Mouse (Mus musculus) limb, embryonic 15.5 days (tissue): Measurements from ENCODE around the gene Gm10272. TPM values are rescaled to one million over a fixed set of nuclear protein-coding genes. Genes with fewer than 3 reads are reported as not detected.
"Not testable (repeated sequence)": the region's sequence is repeated elsewhere in the genome, so short reads cannot be mapped to it uniquely, and the experiment has no call there.

Source experiments
- ATAC-seq: fragments of 200-750 bp; cut with Nextera tagmentation; 2 replicates; pipeline ENCODE4 v1.8.0; 2017; ENCODE audit warnings: low read depth, moderate TSS enrichment; ENCODE audit not compliant: insufficient number of reproducible peaks, low FRiP score, low TSS enrichment
- H3K27ac ChIP-seq: fragments of 300-500 bp; sonication (generic); 2 replicates; pipeline ENCODE4 v1.5.1; 2015; ENCODE audit warnings: moderate library complexity, mild to moderate bottlenecking, inconsistent platforms
- H3K27me3 ChIP-seq: fragments of 300-500 bp; sonication (generic); 2 replicates; pipeline ENCODE4 v1.6.1; 2015; ENCODE audit warnings: inconsistent platforms
- H3K36me3 ChIP-seq: fragments of 300-500 bp; sonication (generic); 2 replicates; pipeline ENCODE4 v1.6.1; 2015; ENCODE audit warnings: inconsistent platforms
- H3K4me1 ChIP-seq: fragments of 300-500 bp; sonication (generic); 2 replicates; pipeline ENCODE4 v1.6.1; 2015; ENCODE audit warnings: inconsistent platforms
- H3K4me2 ChIP-seq: fragments of 300-500 bp; sonication (generic); 2 replicates; pipeline ENCODE4 v1.6.1; 2015; ENCODE audit warnings: mild to moderate bottlenecking, inconsistent platforms
- H3K4me3 ChIP-seq: fragments of 300-500 bp; sonication (generic); 2 replicates; pipeline ENCODE4 v1.5.1; 2015; ENCODE audit warnings: mild to moderate bottlenecking, inconsistent platforms
- H3K9ac ChIP-seq: fragments of 300-500 bp; sonication (generic); 2 replicates; pipeline ENCODE4 v1.6.1; 2015; ENCODE audit warnings: inconsistent platforms
- H3K9me3 ChIP-seq: fragments of 300-500 bp; sonication (generic); 2 replicates; pipeline ENCODE4 v1.6.1; 2016; ENCODE audit warnings: inconsistent platforms
- WGBS: fragments of 180-500 bp; shearing (Covaris S2); methylation state at CpG from one replicate; pipeline ENCODE4 v1.1.7; 2015; 5-methylcytosine and 5-hydroxymethylcytosine counted together
- polyA plus RNA-seq: library from polyadenylated mRNA; unstranded; fragments of >200 nt; fragmentation: Nextera tagmentation; extraction: Ambion mirVana; gene quantifications from 2 replicates; pipeline ENCODE4 v1.2.1, GENCODE M21; 2015

The Gm10272 gene
- polyA plus RNA-seq, 1 experiment from 2014 or later, result not detected

DNA sequence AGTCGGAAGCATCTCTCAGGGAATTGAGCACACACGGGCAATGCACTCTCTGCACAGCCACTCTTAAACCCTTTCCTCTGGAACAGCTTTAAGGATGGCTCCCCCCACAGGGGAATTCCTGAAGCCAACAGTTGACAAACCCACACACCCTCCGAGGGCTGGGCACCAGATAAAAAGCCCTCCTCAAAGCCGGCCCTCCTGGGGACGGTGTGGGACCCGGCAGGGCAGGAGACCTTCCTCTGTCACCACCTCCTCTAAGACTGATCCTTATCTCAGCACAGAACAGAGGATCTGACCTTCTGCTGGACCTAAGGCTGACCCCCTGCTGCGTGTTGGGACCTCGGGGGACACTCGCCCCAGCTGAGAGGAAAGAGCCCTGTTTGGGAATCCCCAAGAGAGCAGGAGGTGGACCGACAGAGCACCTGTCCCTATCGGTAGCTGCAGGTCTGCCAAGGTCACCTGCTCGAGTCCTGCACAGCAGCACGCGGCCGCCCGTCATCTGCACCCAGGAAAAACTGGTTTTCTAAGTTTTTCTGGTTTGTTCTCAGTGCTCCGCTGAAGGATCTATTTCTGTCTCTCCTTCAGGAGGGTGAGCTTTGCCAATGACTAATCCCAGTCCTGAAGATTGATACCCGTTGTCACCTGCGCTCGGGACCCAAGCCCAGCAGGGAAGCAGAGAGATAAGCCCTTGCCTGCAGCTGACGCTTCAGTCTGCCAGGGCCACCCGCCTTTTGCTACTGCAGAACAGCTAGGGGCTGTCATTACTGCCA lies 20.3 kb upstream of the Gm10272 start, which contains the start of gene Tspear:
Gene Tspear (plus strand): TSS at position 675 of the 770 bp plus-strand sequence.
- Histone ChIP-seq H3K9me3 (no peaks in the 10 kb centered on the region), H3K4me2 (peak within 1 kb of the TSS; percentile 24), H3K4me3 (peak within 1 kb of the TSS; percentile 12), H3K27me3 (peaks cover 32% of the 10 kb centered on the region), H3K27ac (peak within 1 kb of the TSS; percentile 61), H3K4me1 (peaks cover 11% of the 10 kb centered on the region; the same call in 1 of the 2 replicates), H3K9ac (no peak within 1 kb of the TSS), H3K36me3 (no peaks in the 10 kb centered on the region)
- ATAC-seq, result no peak
- 10% methylated on average over 22 of the region's 22 CpGs for WGBS

GRCm38 (mm10) chr10:77687021-77687420 lies 19.4 kb upstream of the Gm10272 start:
- 18% methylated on average over 10 of the region's 10 CpGs for WGBS

DNA sequence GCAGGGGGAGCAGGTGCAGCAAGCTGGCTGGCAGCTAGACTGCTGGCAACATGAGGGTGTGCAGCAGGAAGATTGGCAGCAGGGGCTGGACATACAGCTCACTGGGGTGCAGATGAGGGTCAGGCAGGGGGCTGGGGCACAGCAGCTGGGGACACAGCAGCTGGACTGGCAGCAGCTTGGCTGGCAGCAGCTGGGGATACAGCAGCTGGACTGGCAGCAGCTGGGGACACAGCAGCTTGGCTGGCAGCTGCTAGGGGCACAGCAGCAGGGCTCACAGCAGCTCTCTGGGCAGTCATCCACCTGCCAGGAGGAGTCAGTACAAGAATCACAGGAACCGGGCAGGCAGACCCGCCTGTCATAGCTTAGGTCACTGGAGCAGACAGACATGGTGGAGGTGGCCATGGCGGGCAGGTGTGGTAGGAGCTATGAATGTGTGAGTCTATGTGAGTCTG lies 16.0 kb upstream of the Gm10272 start, which contains the start of gene Gm19402:
Gene Gm19402 (minus strand): TSS at position 402 of the 452 bp plus-strand sequence.
- not testable (repeated sequence) for H3K9ac ChIP-seq, ATAC-seq, H3K4me2 ChIP-seq, H3K27ac ChIP-seq, H3K4me3 ChIP-seq, H3K36me3 ChIP-seq, H3K9me3 ChIP-seq
- H3K27me3 ChIP-seq, result peaks cover 26% of the 10 kb centered on the region
- 74% methylated on average over 3 of the region's 3 CpGs for WGBS
- H3K4me1 ChIP-seq, result peaks cover 12% of the 10 kb centered on the region; the same call in 1 of the 2 replicates

More at GRCm38 (mm10) chr10:77687021-77687420, 19.4 kb upstream of the Gm10272 start:
- Histone ChIP-seq H3K9ac (no peak overlapping the region), H3K36me3 (no peaks in the 10 kb centered on the region), H3K4me1 (peaks cover 11% of the 10 kb centered on the region; the same call in 1 of the 2 replicates), H3K4me3 (peak overlapping the region; percentile 12), H3K4me2 (0 out of 2 replicates have a peak overlapping the region, but pooled peaks have one; percentile 24), H3K9me3 (no peaks in the 10 kb centered on the region), H3K27me3 (peaks cover 32% of the 10 kb centered on the region), H3K27ac (0 out of 2 replicates have a peak overlapping the region, but pooled peaks have one; percentile 12)
- no peak for ATAC-seq

DNA sequence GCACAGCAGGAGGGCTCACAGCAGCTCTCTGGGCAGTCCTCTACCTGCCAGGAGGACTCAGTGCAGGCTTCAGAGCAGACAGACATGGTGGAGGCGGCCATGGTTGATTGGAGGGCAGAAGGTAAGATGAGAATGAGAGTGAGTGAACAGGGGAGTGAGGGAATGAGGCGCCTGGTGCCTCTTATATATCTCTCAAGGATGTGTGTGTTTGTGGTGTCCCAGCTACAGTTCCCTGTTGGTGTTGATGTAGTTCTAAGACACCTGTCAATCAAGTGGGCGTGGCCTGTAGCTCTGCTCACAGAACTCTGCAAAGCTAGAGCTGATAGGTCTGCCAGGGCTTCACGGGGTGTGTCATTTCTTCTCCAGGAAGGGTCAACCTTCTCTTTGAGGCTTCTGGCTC lies 9.3 kb upstream of the Gm10272 start, which contains the start of gene Gm9508:
Gene Gm9508 (minus strand): TSS at position 101 of the 400 bp plus-strand sequence.
- Histone ChIP-seq H3K9me3 (no peaks in the 10 kb centered on the region), H3K4me2 (no peak within 1 kb of the TSS), H3K36me3 (no peaks in the 10 kb centered on the region), H3K27me3 (no peaks in the 10 kb centered on the region), H3K4me1 (0 out of 2 replicates have a peak, but pooled peaks cover 4% of the 10 kb centered on the region), H3K4me3 (no peak within 1 kb of the TSS), H3K9ac (no peak within 1 kb of the TSS), H3K27ac (no peak within 1 kb of the TSS)
- WGBS, result 37% methylated on average over 4 of the region's 4 CpGs
- ATAC-seq, result no peak

DNA sequence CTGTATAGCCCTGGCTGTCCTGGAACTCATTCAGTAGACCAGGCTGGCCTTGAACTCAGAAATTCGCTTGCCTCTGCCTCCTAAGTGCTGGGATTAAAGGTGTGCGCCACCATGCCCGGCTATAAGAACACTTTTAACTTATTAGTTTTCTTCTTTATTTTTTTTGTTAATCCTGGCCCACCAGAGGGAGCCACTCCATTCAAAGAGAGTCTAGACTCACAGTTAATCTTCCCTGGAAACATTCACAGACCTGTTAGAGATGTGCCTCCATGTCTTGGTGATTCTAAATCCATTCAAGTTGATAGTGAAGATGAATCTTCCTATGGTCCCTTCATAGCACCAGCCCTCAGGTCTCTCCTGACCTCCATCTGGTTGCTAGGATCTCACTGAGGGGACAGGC lies 3.4 kb downstream of the Gm10272 start:
- H3K36me3 ChIP-seq, result no peaks in the 10 kb centered on the region
- no peak overlapping the region for H3K4me3 ChIP-seq
- H3K4me1 ChIP-seq, result no peaks in the 10 kb centered on the region
- H3K27ac ChIP-seq, result no peak overlapping the region
- ATAC-seq, result no peak
- H3K9me3 ChIP-seq, result no peaks in the 10 kb centered on the region; the same call in 1 of the 2 replicates
- no peak overlapping the region for H3K4me2 ChIP-seq
- 80% methylated on average over 3 of the region's 3 CpGs for WGBS
- no peaks in the 10 kb centered on the region for H3K27me3 ChIP-seq
- H3K9ac ChIP-seq, result no peak overlapping the region

- not testable (repeated sequence) for H3K4me3 ChIP-seq, H3K4me2 ChIP-seq, H3K9me3 ChIP-seq, ATAC-seq, H3K9ac ChIP-seq, H3K27me3 ChIP-seq, H3K27ac ChIP-seq, H3K36me3 ChIP-seq, H3K4me1 ChIP-seq
Measured at GRCm38 (mm10) chr10:77711157-77711556, 4.7 kb downstream of the Gm10272 start, which contains the start of gene Gm10024. Gene Gm10024, plus strand, starts transcription at chr10:77711457.

DNA sequence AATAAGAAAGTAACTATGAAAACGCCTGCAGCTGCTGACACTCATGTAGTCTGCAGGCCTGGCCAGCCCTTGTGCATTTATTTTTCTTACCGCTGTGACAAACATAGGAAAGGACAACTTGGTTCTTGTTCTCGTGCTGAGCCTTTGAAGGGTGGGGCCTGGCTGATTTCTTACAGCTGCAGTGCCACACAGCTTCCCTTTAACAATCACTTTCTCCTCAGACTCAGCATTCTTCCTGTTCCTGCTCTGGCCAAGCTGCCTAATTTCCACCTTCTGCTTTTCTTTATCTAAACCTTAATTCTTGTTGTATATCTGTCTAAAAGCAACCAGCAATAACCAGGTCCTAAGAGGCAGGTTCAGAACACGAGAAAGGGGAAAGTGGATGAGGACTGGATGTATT lies 7.3 kb downstream of the Gm10272 start:
- WGBS, result 49% methylated on average over 4 of the region's 4 CpGs
- Histone ChIP-seq H3K27me3 (no peaks in the 10 kb centered on the region), H3K9me3 (no peaks in the 10 kb centered on the region), H3K27ac (no peak overlapping the region), H3K36me3 (no peaks in the 10 kb centered on the region), H3K4me2 (no peak overlapping the region), H3K9ac (no peak overlapping the region), H3K4me3 (no peak overlapping the region), H3K4me1 (no peaks in the 10 kb centered on the region)
- ATAC-seq, result no peak

GRCm38 (mm10) chr10:77715507-77715906 lies 9.1 kb downstream of the Gm10272 start, which contains the start of gene Gm10142:
Gene Gm10142, plus strand, starts transcription at chr10:77715807.
- Histone ChIP-seq H3K36me3 (no peaks in the 10 kb centered on the region), H3K4me2 (no peak within 1 kb of the TSS), H3K4me1 (no peaks in the 10 kb centered on the region), H3K27ac (no peak within 1 kb of the TSS), H3K4me3 (no peak within 1 kb of the TSS), H3K9me3 (no peaks in the 10 kb centered on the region), H3K27me3 (no peaks in the 10 kb centered on the region), H3K9ac (no peak within 1 kb of the TSS)
- no peak for ATAC-seq
- whole genome bisulfite sequencing, result 76% methylated on average over 1 of the region's 1 CpGs

GRCm38 (mm10) chr10:77720299-77720698 lies 13.9 kb downstream of the Gm10272 start, which contains the start of gene Krtap12-1:
Gene Krtap12-1, plus strand, starts transcription at chr10:77720599.
- not testable (repeated sequence) for H3K27me3 ChIP-seq, H3K9ac ChIP-seq, H3K4me1 ChIP-seq, H3K27ac ChIP-seq, H3K36me3 ChIP-seq, H3K4me2 ChIP-seq, ATAC-seq, H3K4me3 ChIP-seq, H3K9me3 ChIP-seq
- WGBS, result 87% methylated on average over 1 of the region's 1 CpGs

DNA sequence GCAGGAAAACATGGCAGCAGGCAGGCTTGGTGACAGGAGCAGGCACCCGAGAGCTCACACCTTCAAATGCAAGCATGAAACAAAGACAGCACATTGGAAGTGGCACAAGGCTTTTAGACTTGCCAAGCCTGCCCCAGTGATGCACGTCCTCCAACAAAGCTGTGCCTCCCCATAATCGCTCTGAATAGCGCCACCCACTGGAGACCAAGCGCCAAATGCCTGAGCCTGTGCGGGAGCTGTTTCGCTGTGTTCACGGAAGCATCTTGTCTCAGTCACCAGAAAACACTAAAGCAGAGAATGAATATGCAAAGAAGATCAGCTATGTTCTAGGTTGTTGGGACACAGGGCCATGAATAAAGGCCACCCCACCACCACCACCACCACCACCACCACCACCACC lies 18.4 kb downstream of the Gm10272 start:
- no peak overlapping the region for H3K4me3 ChIP-seq
- no peaks in the 10 kb centered on the region for H3K36me3 ChIP-seq
- no peak for ATAC-seq
- no peak overlapping the region for H3K27ac ChIP-seq
- no peaks in the 10 kb centered on the region for H3K4me1 ChIP-seq
- no peak overlapping the region for H3K9ac ChIP-seq
- no peaks in the 10 kb centered on the region for H3K27me3 ChIP-seq
- no peaks in the 10 kb centered on the region for H3K9me3 ChIP-seq
- WGBS, result 72% methylated on average over 8 of the region's 8 CpGs
- H3K4me2 ChIP-seq, result no peak overlapping the region

DNA sequence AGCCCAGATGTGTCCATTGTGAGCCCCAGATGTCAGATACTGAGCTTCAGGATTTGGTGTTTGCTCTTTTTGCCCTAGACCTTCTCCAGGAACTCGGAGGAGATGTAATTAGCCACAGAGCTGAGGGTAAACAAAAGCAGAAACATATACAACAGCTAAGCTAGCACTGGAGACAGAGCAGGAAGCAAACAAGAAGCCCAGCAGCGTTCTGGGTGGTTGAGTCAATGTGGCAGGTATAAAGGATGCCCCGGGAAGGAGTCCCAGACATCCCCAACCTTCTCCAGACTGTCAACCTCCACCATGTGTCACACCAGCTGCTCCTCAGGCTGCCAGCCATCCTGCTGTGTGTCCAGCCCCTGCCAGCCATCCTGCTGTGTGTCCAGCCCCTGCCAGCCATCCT lies 19.8 kb downstream of the Gm10272 start, which contains the start of gene Gm10100:
Gene Gm10100 (plus strand): TSS at position 301 of the 400 bp plus-strand sequence.
- H3K4me3 ChIP-seq, result no peak within 1 kb of the TSS
- H3K9me3 ChIP-seq, result no peaks in the 10 kb centered on the region
- no peak within 1 kb of the TSS for H3K9ac ChIP-seq
- ATAC-seq, result no peak
- no peaks in the 10 kb centered on the region for H3K4me1 ChIP-seq
- no peak within 1 kb of the TSS for H3K27ac ChIP-seq
- H3K4me2 ChIP-seq, result no peak within 1 kb of the TSS
- no peaks in the 10 kb centered on the region for H3K27me3 ChIP-seq
- H3K36me3 ChIP-seq, result no peaks in the 10 kb centered on the region
- 27% methylated on average over 3 of the region's 3 CpGs for WGBS

DNA sequence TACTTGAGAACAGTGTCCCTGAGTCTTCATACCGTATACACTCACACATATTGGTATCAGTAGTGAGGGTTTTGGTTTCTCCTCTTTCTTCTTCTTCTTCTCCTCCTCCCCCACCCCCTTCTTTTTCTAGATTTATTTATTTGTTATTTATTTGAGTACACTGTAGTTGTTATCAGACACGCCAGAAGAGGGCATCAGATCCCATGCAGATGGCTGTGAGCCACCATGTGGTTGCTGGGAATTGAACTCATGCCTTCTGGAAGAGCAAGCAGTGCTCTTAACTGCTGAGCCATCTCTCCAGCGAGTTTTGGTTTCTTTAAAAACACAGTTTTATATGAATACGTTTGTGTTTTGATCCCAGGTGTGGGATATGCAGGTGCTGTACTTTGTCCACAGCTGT lies 21.9 kb downstream of the Gm10272 start:
- ATAC-seq, result no peak
- Histone ChIP-seq H3K9ac (no peak overlapping the region), H3K27ac (no peak overlapping the region), H3K36me3 (no peaks in the 10 kb centered on the region), H3K4me1 (no peaks in the 10 kb centered on the region), H3K4me2 (no peak overlapping the region), H3K27me3 (no peaks in the 10 kb centered on the region), H3K4me3 (no peak overlapping the region), H3K9me3 (no peaks in the 10 kb centered on the region)
- 61% methylated on average over 4 of the region's 4 CpGs for WGBS
